Mouse (Mus musculus) stomach, embryonic 16.5 days (tissue): ENCODE measurements around the gene Unc5c. TPM values are rescaled to one million over a fixed set of nuclear protein-coding genes. Genes with fewer than 3 reads are reported as not detected.

ENCODE experiments used
- ATAC-seq: fragments of 200-750 bp; cut with Nextera tagmentation; 2 replicates; pipeline ENCODE4 v1.8.0; 2017; ENCODE audit warnings: moderate number of reproducible peaks, moderate TSS enrichment; ENCODE audit not compliant: insufficient read depth, low FRiP score
- H3K27ac ChIP-seq: fragments of 300-500 bp; sonication (generic); 2 replicates; pipeline ENCODE4 v1.5.1; 2014; ENCODE audit warnings: low read length
- H3K27me3 ChIP-seq: fragments of 300-500 bp; sonication (generic); 2 replicates; pipeline ENCODE4 v1.6.1; 2014; ENCODE audit warnings: low read length, control low read depth, mixed read lengths; ENCODE audit not compliant: control insufficient read depth, insufficient read depth
- H3K36me3 ChIP-seq: fragments of 300-500 bp; sonication (generic); 2 replicates; pipeline ENCODE4 v1.6.1; 2014; ENCODE audit warnings: low read length; ENCODE audit not compliant: control insufficient read depth, insufficient read depth
- H3K4me1 ChIP-seq: fragments of 300-500 bp; sonication (generic); 2 replicates; pipeline ENCODE4 v1.6.1; 2014; ENCODE audit warnings: low read length, control low read depth, mixed read lengths; ENCODE audit not compliant: control insufficient read depth, insufficient read depth
- H3K4me2 ChIP-seq: fragments of 300-500 bp; sonication (generic); 2 replicates; pipeline ENCODE4 v1.6.1; 2014; ENCODE audit warnings: low read depth, low read length, mixed read lengths
- H3K4me3 ChIP-seq: fragments of 300-500 bp; sonication (generic); replicated peaks from 2 replicates; pipeline ENCODE4 v1.5.1; 2014; ENCODE audit warnings: mild to moderate bottlenecking, low read length
- H3K9ac ChIP-seq: fragments of 300-500 bp; sonication (generic); 2 replicates; pipeline ENCODE4 v1.6.1; 2014; ENCODE audit warnings: low read length
- H3K9me3 ChIP-seq: fragments of 300-500 bp; sonication (generic); replicated peaks from 2 replicates; pipeline ENCODE4 v1.6.1; 2016; ENCODE audit warnings: low read length, control low read depth; ENCODE audit not compliant: control insufficient read depth
- WGBS: fragments of 180-500 bp; shearing (Covaris S2); extraction: QIAGEN DNeasy Blood & Tissue Kit; methylation state at CpG from one replicate; pipeline ENCODE4 v1.1.7; 2014; 5-methylcytosine and 5-hydroxymethylcytosine counted together
- polyA plus RNA-seq: library from polyadenylated mRNA; unstranded; fragments of >200 nt; fragmentation: Nextera tagmentation; extraction: Ambion mirVana; gene quantifications from 2 replicates; pipeline ENCODE4 v1.2.1, GENCODE M21; 2015

Unc5c gene
- polyA plus RNA-seq, 1 experiment from 2014 or later = 4.3 TPM

DNA sequence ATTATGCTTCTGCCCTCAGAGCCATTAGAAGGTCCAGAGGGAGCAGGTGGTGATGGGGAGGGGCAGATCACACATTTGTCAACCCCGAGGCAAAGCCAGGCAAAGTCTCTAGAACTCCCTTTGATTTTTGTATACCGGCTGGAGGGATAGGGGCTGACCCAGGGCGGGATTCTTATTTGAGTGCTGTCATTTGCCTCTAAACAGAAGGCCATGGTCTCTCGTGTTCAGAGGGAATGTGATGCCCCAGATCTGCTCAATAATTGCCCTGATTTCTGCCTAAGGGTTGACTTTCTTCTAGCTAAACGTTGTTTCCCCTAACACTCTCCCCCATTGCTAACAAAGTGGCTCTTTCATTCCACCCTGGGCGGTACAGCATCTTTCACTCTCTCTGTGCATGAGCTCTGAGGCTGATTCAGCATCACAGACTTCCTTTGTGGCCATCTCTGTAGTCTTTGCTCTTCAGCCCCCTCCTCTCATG is 136.1 kb downstream of the Unc5c start:
- 20% methylated on average over 6 of the region's 6 CpGs for WGBS
- H3K36me3 ChIP-seq = no peaks in the 10 kb centered on the region
- H3K9ac ChIP-seq = no peak overlapping the region

DNA sequence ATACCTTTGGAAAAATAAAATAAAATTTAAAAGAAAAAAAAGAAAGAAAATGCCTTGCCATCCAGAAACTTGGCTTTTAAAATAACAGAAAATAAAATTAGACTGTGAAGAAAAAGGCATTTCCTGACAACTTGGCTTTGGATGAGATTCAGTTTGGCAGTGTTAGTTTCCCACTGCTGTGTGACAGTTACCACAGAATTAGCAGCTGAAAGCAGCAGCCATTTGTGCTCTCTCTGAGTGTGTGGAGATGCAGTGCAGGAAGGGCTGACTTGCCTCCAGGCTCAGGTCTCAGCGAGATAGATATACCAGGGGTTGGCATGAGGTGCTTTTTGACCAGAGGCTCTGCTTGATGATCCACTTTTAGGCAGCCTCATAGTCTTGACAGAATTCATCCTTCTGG is 151.7 kb downstream of the Unc5c start:
- Histone ChIP-seq H3K4me2 (no peak overlapping the region), H3K27me3 (no peaks in the 10 kb centered on the region), H3K4me3 (no peak overlapping the region), H3K9me3 (no peaks in the 10 kb centered on the region), H3K36me3 (no peaks in the 10 kb centered on the region), H3K27ac (no peak overlapping the region), H3K4me1 (no peaks in the 10 kb centered on the region), H3K9ac (no peak overlapping the region)
- 50% methylated on average over 1 of the region's 1 CpGs for WGBS
- ATAC-seq = no peak

More for the DNA sequence above, 136.1 kb downstream of the Unc5c start:
- H3K4me2 ChIP-seq = no peak overlapping the region
- H3K4me1 ChIP-seq = no peaks in the 10 kb centered on the region
- H3K27ac ChIP-seq = no peak overlapping the region
- H3K9me3 ChIP-seq = no peaks in the 10 kb centered on the region
- H3K4me3 ChIP-seq = no peak overlapping the region
- no peak for ATAC-seq
- H3K27me3 ChIP-seq = no peaks in the 10 kb centered on the region

DNA sequence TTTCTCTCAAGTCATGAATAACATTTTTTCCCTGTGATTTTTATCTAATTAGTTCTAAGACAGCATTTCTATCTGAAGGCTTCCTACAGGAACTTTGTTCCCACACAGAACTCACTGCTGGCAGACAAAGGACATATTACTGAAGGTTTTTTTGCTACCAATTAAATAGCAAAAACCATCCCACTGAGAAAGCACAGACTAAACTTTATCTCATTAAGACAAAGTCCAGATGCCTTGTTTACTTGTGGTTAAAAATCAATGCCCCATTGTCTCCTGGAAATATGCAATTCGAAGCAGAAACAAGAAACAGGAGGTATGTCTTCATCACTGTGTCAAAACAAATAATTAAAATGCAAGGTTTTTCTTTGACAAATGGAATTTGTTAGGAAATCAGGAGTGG is 153.7 kb downstream of the Unc5c start:
- H3K27me3 ChIP-seq = no peaks in the 10 kb centered on the region
- H3K4me1 ChIP-seq = no peaks in the 10 kb centered on the region
- no peak overlapping the region for H3K27ac ChIP-seq
- no peaks in the 10 kb centered on the region for H3K9me3 ChIP-seq
- H3K4me3 ChIP-seq = no peak overlapping the region
- ATAC-seq = no peak
- 48% methylated on average over 1 of the region's 1 CpGs for WGBS
- no peak overlapping the region for H3K9ac ChIP-seq
- H3K4me2 ChIP-seq = no peak overlapping the region
- H3K36me3 ChIP-seq = no peaks in the 10 kb centered on the region

DNA sequence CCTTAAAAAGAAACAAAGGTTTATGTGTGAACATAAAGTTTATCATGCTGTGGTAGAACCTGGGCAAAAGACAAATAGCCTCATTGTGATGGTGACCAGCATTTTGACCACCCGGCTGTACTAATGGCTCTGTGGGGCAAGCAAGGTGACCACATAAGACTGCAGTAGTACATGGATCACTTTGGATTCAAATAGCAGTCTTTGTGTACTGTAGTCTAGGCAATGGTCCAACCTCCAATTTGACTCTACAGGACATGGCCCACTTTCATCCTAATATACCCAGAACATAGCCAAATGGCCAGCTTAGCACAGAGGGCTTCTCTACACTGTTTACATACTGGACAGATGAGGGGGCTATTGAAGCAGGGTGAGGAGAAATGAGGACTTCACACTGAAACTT is 156.5 kb downstream of the Unc5c start:
- Histone ChIP-seq H3K4me2 (no peak overlapping the region), H3K27me3 (no peaks in the 10 kb centered on the region)
- WGBS = 89% methylated on average over 1 of the region's 1 CpGs

DNA sequence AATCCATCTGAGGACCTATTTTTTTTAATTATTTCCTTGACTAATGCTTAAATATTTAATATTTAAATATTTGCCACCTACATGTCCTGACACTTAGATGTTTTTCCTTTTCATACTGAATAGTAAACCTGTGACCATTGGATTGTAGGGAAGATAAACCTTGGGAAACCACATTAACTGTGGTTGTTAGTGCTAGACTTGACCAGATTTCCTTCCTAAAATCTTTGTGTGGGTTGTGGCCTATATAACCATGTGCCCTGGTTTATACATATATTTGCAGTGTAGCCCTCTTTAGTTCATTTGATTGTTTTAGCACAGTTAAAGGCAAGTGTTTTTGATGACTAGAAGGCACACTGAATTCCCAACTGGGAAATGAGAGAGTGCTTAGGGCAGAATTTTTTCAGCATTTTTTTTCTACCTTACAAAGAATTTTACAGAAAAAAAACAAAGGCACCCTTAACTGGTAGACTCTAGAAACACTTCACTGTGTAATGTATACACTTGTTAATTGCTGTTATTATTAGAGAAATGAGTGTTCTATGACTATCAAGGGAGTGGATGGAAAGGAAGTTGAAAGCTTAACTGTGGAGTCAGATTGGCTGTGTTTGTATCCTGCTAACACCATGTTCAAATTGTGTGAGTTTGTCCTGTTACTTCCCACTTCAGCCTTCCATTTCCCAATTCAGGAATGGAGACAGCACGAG is 162.1 kb downstream of the Unc5c start:
- Histone ChIP-seq H3K27me3 (no peaks in the 10 kb centered on the region), H3K36me3 (no peaks in the 10 kb centered on the region), H3K4me1 (no peaks in the 10 kb centered on the region), H3K9ac (no peak overlapping the region), H3K27ac (no peak overlapping the region), H3K9me3 (no peaks in the 10 kb centered on the region), H3K4me2 (no peak overlapping the region), H3K4me3 (no peak overlapping the region)
- ATAC-seq = no peak
- 61% methylated on average over 1 of the region's 1 CpGs for WGBS

More for the DNA sequence above, 156.5 kb downstream of the Unc5c start:
- no peaks in the 10 kb centered on the region for H3K9me3 ChIP-seq
- ATAC-seq = no peak
- H3K4me1 ChIP-seq = no peaks in the 10 kb centered on the region
- no peaks in the 10 kb centered on the region for H3K36me3 ChIP-seq
- no peak overlapping the region for H3K4me3 ChIP-seq
- H3K9ac ChIP-seq = no peak overlapping the region
- H3K27ac ChIP-seq = no peak overlapping the region

DNA sequence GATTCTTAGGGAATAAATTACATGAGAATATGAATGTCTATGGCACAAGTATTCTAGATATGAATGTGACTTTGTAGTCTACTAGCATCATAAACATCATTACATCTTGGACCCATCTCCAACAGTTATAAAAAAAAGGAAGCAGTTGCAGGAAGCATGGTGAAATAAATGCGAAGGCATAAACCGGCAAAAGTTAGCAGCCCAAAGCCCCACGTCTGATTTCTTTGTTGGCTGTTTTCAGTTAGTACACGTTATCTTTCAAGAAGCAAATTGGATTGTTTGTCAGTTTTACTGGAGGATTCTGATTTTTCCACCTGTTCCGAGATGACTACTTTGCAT is 162.6 kb downstream of the Unc5c start:
- no peak for ATAC-seq
- H3K4me3 ChIP-seq = no peak overlapping the region
- no peaks in the 10 kb centered on the region for H3K9me3 ChIP-seq
- 87% methylated on average over 5 of the region's 5 CpGs for WGBS
- no peaks in the 10 kb centered on the region for H3K27me3 ChIP-seq
- H3K4me1 ChIP-seq = no peaks in the 10 kb centered on the region
- H3K36me3 ChIP-seq = no peaks in the 10 kb centered on the region
- no peak overlapping the region for H3K4me2 ChIP-seq
- no peak overlapping the region for H3K9ac ChIP-seq
- H3K27ac ChIP-seq = no peak overlapping the region

DNA sequence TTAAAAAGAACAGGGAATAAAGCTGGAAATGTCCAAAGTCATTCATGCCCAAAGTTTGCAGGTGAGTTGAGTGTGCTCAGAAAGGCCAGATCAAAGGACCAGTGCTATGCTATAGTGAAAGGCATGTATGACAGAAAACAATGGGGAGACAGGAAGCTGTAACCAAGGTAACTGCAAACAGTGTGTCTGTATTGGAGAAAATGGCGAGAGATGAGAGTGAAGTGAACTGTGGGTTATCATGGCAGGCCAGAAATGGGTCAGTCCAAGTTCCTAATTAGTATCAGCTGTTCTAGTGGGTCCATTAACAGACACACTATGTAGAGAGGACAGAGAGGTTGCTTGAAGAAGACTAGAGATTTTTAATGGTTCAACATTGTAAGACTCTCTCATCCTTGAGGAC is 164.4 kb downstream of the Unc5c start:
- Histone ChIP-seq H3K36me3 (no peaks in the 10 kb centered on the region), H3K9ac (no peak overlapping the region), H3K4me1 (no peaks in the 10 kb centered on the region), H3K27me3 (no peaks in the 10 kb centered on the region), H3K4me3 (no peak overlapping the region), H3K27ac (no peak overlapping the region), H3K4me2 (no peak overlapping the region), H3K9me3 (no peaks in the 10 kb centered on the region)
- no peak for ATAC-seq
- 48% methylated on average over 1 of the region's 1 CpGs for WGBS

DNA sequence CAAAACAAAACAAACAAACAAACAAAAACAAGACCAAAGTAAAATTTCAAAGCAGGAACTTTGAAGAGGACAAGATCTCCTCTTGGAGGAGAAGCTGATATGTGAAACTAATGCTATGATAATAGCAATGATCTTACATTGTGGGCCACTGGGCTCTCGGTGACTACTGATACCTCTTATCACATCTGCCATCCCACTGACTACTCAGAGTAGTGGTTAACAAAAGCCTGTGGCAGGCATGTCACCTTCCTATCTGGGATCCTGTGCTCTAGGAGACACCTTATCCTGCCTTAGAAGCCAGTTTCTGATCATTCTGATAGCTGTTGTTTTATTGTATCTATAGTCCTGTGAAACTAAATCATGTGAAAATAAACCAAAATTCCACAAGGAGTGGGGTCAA is 172.9 kb downstream of the Unc5c start:
- Histone ChIP-seq H3K36me3 (no peaks in the 10 kb centered on the region), H3K27ac (no peak overlapping the region), H3K4me3 (no peak overlapping the region), H3K9ac (no peak overlapping the region), H3K4me1 (no peaks in the 10 kb centered on the region), H3K4me2 (no peak overlapping the region), H3K9me3 (no peaks in the 10 kb centered on the region), H3K27me3 (no peaks in the 10 kb centered on the region)
- ATAC-seq = no peak
- 46% methylated on average over 1 of the region's 1 CpGs for WGBS

DNA sequence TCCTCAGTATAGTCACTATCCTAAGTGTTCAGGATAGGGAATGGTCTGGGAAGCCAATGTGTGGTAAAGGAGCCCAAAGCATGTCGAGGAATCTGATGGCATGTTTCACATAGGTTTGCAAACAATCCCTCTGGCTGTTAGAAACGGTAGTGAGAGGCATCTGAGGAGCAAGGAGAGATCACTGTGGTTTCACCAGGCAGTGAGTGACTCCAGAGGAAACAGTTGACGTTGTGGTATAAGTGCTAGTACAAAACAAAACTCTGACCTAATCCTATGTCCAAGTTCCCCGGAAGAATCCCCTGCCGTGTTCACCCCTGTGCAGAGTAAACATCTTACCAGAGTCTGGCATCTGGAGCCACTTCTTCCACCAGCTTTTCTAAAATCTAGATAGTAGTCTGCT is 179.2 kb downstream of the Unc5c start:
- no peaks in the 10 kb centered on the region for H3K27me3 ChIP-seq
- no peak overlapping the region for H3K4me3 ChIP-seq
- H3K27ac ChIP-seq = no peak overlapping the region
- no peaks in the 10 kb centered on the region for H3K9me3 ChIP-seq
- 54% methylated on average over 5 of the region's 5 CpGs for WGBS
- H3K4me2 ChIP-seq = no peak overlapping the region
- H3K4me1 ChIP-seq = no peaks in the 10 kb centered on the region
- ATAC-seq = no peak
- H3K36me3 ChIP-seq = no peaks in the 10 kb centered on the region
- H3K9ac ChIP-seq = no peak overlapping the region
